9 mouse cellular contexts compared by ENCODE assay signal in genomic region chr6:145867111-145867510, GRCm38 (mm10). TPM values are rescaled to one million over a fixed set of nuclear protein-coding genes. Genes with fewer than 3 reads are reported as not detected.
A peak's percentile ranks its signal among the peaks of the same experiment; 100 is the strongest.
DNase-seq lines count a peak whose midpoint lies in the region; ATAC-seq and TF ChIP-seq lines count a peak whose summit lies in the region.
"Had no signal": no experiment of that assay in that cellular context is flagged by ENCODE, and none has a peak within 500 bp of the region (broad histone marks: within the 10 kb centered on the region; RNA-seq: fewer than 3 reads in every experiment).

No protein-coding gene starts in this region.

- no peak for TF ChIP-seq CTCF in thymus, adult 2 months (IDR thresholded peaks at IDR 0.05; ENCODE audit: borderline replicate concordance, control insufficient read depth, extremely low read depth, insufficient read depth, low read length, poor library complexity)

- peak overlapping the region; percentile 89 for H3K9ac ChIP-seq in heart, embryonic 13.5 days
- no peak overlapping the region for H3K9ac ChIP-seq in embryonic facial prominence, embryonic 14.5 days (ENCODE audit: low read depth, low read length)
- no peak overlapping the region for H3K9ac ChIP-seq in limb, embryonic 15.5 days

- H3K27ac ChIP-seq in heart, embryonic 13.5 days (replicated peaks), result peak overlapping the region; percentile 91
- H3K27ac ChIP-seq in embryonic facial prominence, embryonic 14.5 days (replicated peaks; ENCODE audit: low read depth, low read length), result no peak overlapping the region
- H3K27ac ChIP-seq in hindbrain, embryonic 10.5 days, result no peak overlapping the region
- no peak overlapping the region for H3K27ac ChIP-seq in limb, embryonic 15.5 days
- no peak overlapping the region for H3K27ac ChIP-seq in thymus, adult 2 months (ENCODE audit: control insufficient read depth, insufficient read depth, low read length)

- no peak for TF ChIP-seq POLR2A in thymus, adult 2 months (IDR thresholded peaks at IDR 0.05; ENCODE audit: control insufficient read depth, extremely low read depth, insufficient read depth, low read length, poor library complexity)

- no peak for ATAC-seq in heart, embryonic 13.5 days (ENCODE audit: extremely low read depth, insufficient number of reproducible peaks, low FRiP score, low TSS enrichment)
- ATAC-seq in embryonic facial prominence, embryonic 14.5 days (ENCODE audit: low read depth), result no peak
- no peak for ATAC-seq in limb, embryonic 15.5 days (ENCODE audit: insufficient number of reproducible peaks, low FRiP score, low TSS enrichment, low read depth)

- H3K27me3 ChIP-seq in heart, embryonic 13.5 days (replicated peaks), result peaks cover 40% of the 10 kb centered on the region
- H3K27me3 ChIP-seq in embryonic facial prominence, embryonic 14.5 days (replicated peaks; ENCODE audit: control insufficient read depth, insufficient read depth, low read length), result peaks cover 42% of the 10 kb centered on the region
- H3K27me3 ChIP-seq in hindbrain, embryonic 10.5 days (ENCODE audit: insufficient read depth, poor library complexity, severe bottlenecking), result peaks cover 79% of the 10 kb centered on the region
- peaks cover 48% of the 10 kb centered on the region for H3K27me3 ChIP-seq in limb, embryonic 15.5 days
- peaks cover 34% of the 10 kb centered on the region for H3K27me3 ChIP-seq in thymus, adult 2 months (ENCODE audit: control insufficient read depth, insufficient read depth, low read length)

- peak overlapping the region; percentile 76; the same call in 1 of the 2 replicates for H3K4me3 ChIP-seq in heart, embryonic 13.5 days
- peak overlapping the region; percentile 65; the same call in 1 of the 2 replicates for H3K4me3 ChIP-seq in embryonic facial prominence, embryonic 14.5 days (ENCODE audit: low read depth, low read length)
- peak overlapping the region; percentile 70; the same call in 1 of the 2 replicates for H3K4me3 ChIP-seq in hindbrain, embryonic 10.5 days
- H3K4me3 ChIP-seq in limb, embryonic 15.5 days, result no peak overlapping the region
- H3K4me3 ChIP-seq in thymus, adult 2 months (ENCODE audit: control insufficient read depth, insufficient read depth, low read length), result no peak overlapping the region

- H3K9me3 ChIP-seq in heart, embryonic 13.5 days, result no peaks in the 10 kb centered on the region
- H3K9me3 ChIP-seq in embryonic facial prominence, embryonic 14.5 days (ENCODE audit: control insufficient read depth, low read length), result no peaks in the 10 kb centered on the region
- H3K9me3 ChIP-seq in hindbrain, embryonic 10.5 days, result no peaks in the 10 kb centered on the region
- no peaks in the 10 kb centered on the region for H3K9me3 ChIP-seq in limb, embryonic 15.5 days

- DNase-seq in heart, adult 18-20 months, result no peak
- no peak for DNase-seq in embryonic facial prominence, embryonic 14.5 days (ENCODE audit: low spot score)
- no peak for DNase-seq in hindbrain, embryonic 10.5 days (ENCODE audit: low spot score)
- DNase-seq in spleen, postnatal 4 days (ENCODE audit: low spot score in 2 of 2), result no peak
- no peak for DNase-seq in thymus, adult 2 months
- DNase-seq in T-cell, adult 2 months (ENCODE audit: low spot score), result no peak

- H3K36me3 ChIP-seq in heart, embryonic 13.5 days, result no peaks in the 10 kb centered on the region
- no peaks in the 10 kb centered on the region for H3K36me3 ChIP-seq in embryonic facial prominence, embryonic 14.5 days (ENCODE audit: control insufficient read depth, insufficient read depth, low read length)
- no peaks in the 10 kb centered on the region for H3K36me3 ChIP-seq in hindbrain, embryonic 10.5 days
- H3K36me3 ChIP-seq in limb, embryonic 15.5 days, result no peaks in the 10 kb centered on the region
- H3K36me3 ChIP-seq in thymus, adult 2 months (ENCODE audit: control insufficient read depth, insufficient read depth, low read length), result no peaks in the 10 kb centered on the region

- 59% methylated on average over 3 of the region's 3 CpGs for WGBS in heart, embryonic 13.5 days
- WGBS in embryonic facial prominence, embryonic 14.5 days, result 52% methylated on average over 3 of the region's 3 CpGs
- 64% methylated on average over 3 of the region's 3 CpGs for WGBS in hindbrain, embryonic 10.5 days
- WGBS in limb, embryonic 15.5 days, result 46% methylated on average over 3 of the region's 3 CpGs
- 76% methylated on average over 3 of the region's 3 CpGs for WGBS in thymus, adult 2 months

- H3K4me2 ChIP-seq in heart, embryonic 13.5 days, result peak overlapping the region; percentile 95
- H3K4me2 ChIP-seq in embryonic facial prominence, embryonic 14.5 days (ENCODE audit: low read depth, low read length), result peak overlapping the region; percentile 100
- H3K4me2 ChIP-seq in limb, embryonic 15.5 days, result peak overlapping the region; percentile 100; the same call in 1 of the 2 replicates

- H3K4me1 ChIP-seq in heart, embryonic 13.5 days, result peaks cover 59% of the 10 kb centered on the region
- peaks cover 11% of the 10 kb centered on the region; the same call in 1 of the 2 replicates for H3K4me1 ChIP-seq in embryonic facial prominence, embryonic 14.5 days (ENCODE audit: control insufficient read depth, insufficient read depth, low read length)
- H3K4me1 ChIP-seq in hindbrain, embryonic 10.5 days (replicated peaks), result peaks cover 49% of the 10 kb centered on the region
- peaks cover 44% of the 10 kb centered on the region for H3K4me1 ChIP-seq in limb, embryonic 15.5 days
- H3K4me1 ChIP-seq in thymus, adult 2 months (replicated peaks; ENCODE audit: control insufficient read depth, insufficient read depth, low read length), result peaks cover 29% of the 10 kb centered on the region

RNA-seq across cellular contexts. Expression of gene Bhlhe41, which starts 1.8 kb away (rescaled TPM):
- polyA plus RNA-seq in heart, embryonic 13.5 days (2015; fragmentation: Nextera tagmentation; extraction: Ambion mirVana), result 4.9 and 6.6 TPM in 2 replicates
- total RNA-seq in heart, adult 18-20 months (2021), result 10 to 100 TPM; 11.4 to 15.8 TPM
- 3.0 and 3.3 TPM in 2 replicates for polyA plus RNA-seq in embryonic facial prominence, embryonic 14.5 days (2014; fragmentation: Nextera tagmentation; extraction: Ambion mirVana)
- polyA plus RNA-seq in hindbrain, embryonic 10.5 days (2016; fragmentation: Nextera tagmentation; extraction: Ambion mirVana), result 1.2 TPM in 2 replicates
- polyA plus RNA-seq in limb, embryonic 15.5 days (2015; fragmentation: Nextera tagmentation; extraction: Ambion mirVana), result 2.2 and 3.0 TPM in 2 replicates
- polyA plus RNA-seq in thymus, adult 2 months (2012; rRNA removed), result 10.5 and 16.1 TPM in 2 replicates
- total RNA-seq: megakaryocyte, adult 5-6 weeks had no signal

Comparison
In these comparisons a context has a peak if more than half of its experiments do, and no peak if none do; other contexts are left out.
1. H3K4me3 ChIP-seq: peak in heart, embryonic 13.5 days (single experiment), embryonic facial prominence, embryonic 14.5 days (single experiment) and hindbrain, embryonic 10.5 days (single experiment); none in limb, embryonic 15.5 days (single experiment) and thymus, adult 2 months (single experiment).
2. Peak in every context shown above with its lines, with median percentiles within 50 percentile points of each other: H3K4me2 ChIP-seq.